Mouse (Mus musculus) small intestine, adult 2 months (tissue): Measurements from ENCODE around the gene Zmym6. TPM values are rescaled to one million over a fixed set of nuclear protein-coding genes. Genes with fewer than 3 reads are reported as not detected.

Experiments
- H3K27ac ChIP-seq: fragments of 200-500 bp; 2 replicates; pipeline ENCODE4 v1.5.1; 2012; ENCODE audit warnings: low read depth, low read length, control low read depth, inconsistent platforms; ENCODE audit not compliant: insufficient read depth
- H3K27me3 ChIP-seq: fragments of 200-500 bp; 2 replicates; pipeline ENCODE4 v1.6.1; 2012; ENCODE audit warnings: mild to moderate bottlenecking, moderate library complexity, low read length, inconsistent platforms; ENCODE audit not compliant: control insufficient read depth, insufficient read depth
- H3K36me3 ChIP-seq: fragments of 200-500 bp; 2 replicates; pipeline ENCODE4 v1.6.1; 2012; ENCODE audit warnings: mild to moderate bottlenecking, low read length, control low read depth, inconsistent platforms; ENCODE audit not compliant: control insufficient read depth, insufficient read depth
- H3K4me1 ChIP-seq: fragments of 200-500 bp; 2 replicates; pipeline ENCODE4 v1.6.1; 2012; ENCODE audit warnings: low read length, inconsistent platforms, mixed read lengths; ENCODE audit not compliant: control insufficient read depth, insufficient read depth, insufficient read length
- H3K4me3 ChIP-seq: fragments of 200-500 bp; 2 replicates; pipeline ENCODE4 v1.5.1; 2012; ENCODE audit warnings: low read depth, mild to moderate bottlenecking, control low read depth, inconsistent platforms, low read length, moderate library complexity
- CTCF ChIP-seq: fragments of 200-500 bp; IDR thresholded peaks from 2 replicates; pipeline ENCODE4 v1.5.1; 2012; ENCODE audit warnings: low read depth, mild to moderate bottlenecking, control low read depth, inconsistent platforms, low read length, moderate library complexity, mixed read lengths; ENCODE audit not compliant: insufficient replicate concordance, insufficient read length; ENCODE audit errors: extremely low read depth
- POLR2A ChIP-seq: fragments of 200-500 bp; IDR thresholded peaks from 2 replicates; pipeline ENCODE4 v1.6.1; 2012; ENCODE audit warnings: low read depth, mild to moderate bottlenecking, control low read depth, inconsistent platforms, low read length, moderate library complexity
- WGBS: fragments of 180-500 bp; shearing (Covaris S2); methylation state at CpG from one replicate; pipeline ENCODE4 v1.1.7; 2018; 5-methylcytosine and 5-hydroxymethylcytosine counted together
- polyA plus RNA-seq: library from polyadenylated mRNA; depleted of rRNA; stranded (reverse); fragments of >200 nt; gene quantifications from 2 replicates; pipeline ENCODE4 v1.2.3, GENCODE M21; 2012; rRNA removed

Zmym6 gene
- polyA plus RNA-seq, 1 experiment, result 1.1 TPM

- H3K4me1 ChIP-seq, result peaks cover 11% of the 10 kb centered on the region
- WGBS, result 3% methylated on average over 49 of the region's 51 CpGs
- no peak overlapping the region for H3K27ac ChIP-seq
- TF ChIP-seq POLR2A (no peak), CTCF (no peak)
- H3K36me3 ChIP-seq, result no peaks in the 10 kb centered on the region
- H3K4me3 ChIP-seq, result peak overlapping the region; percentile 61
- H3K27me3 ChIP-seq, result peaks cover 29% of the 10 kb centered on the region
Measured at GRCm38 (mm10) chr4:127169346-127170221, 92.4 kb downstream of the Zmym6 start.

GRCm38 (mm10) chr4:127170866-127171265, 93.7 kb downstream of the Zmym6 start:
- H3K27me3 ChIP-seq, result peaks cover 29% of the 10 kb centered on the region
- H3K36me3 ChIP-seq, result no peaks in the 10 kb centered on the region
- no peak overlapping the region for H3K27ac ChIP-seq
- peaks cover 11% of the 10 kb centered on the region for H3K4me1 ChIP-seq
- H3K4me3 ChIP-seq, result no peak overlapping the region
- 57% methylated on average over 5 of the region's 5 CpGs for WGBS
- TF ChIP-seq CTCF (no peak), POLR2A (no peak)

- no peak overlapping the region for H3K27ac ChIP-seq
- peaks cover 11% of the 10 kb centered on the region for H3K4me1 ChIP-seq
- TF ChIP-seq POLR2A, result no peak
- no peak for TF ChIP-seq CTCF
- WGBS, result 54% methylated on average over 4 of the region's 4 CpGs
- H3K36me3 ChIP-seq, result no peaks in the 10 kb centered on the region
- H3K27me3 ChIP-seq, result peaks cover 29% of the 10 kb centered on the region
- no peak overlapping the region for H3K4me3 ChIP-seq
Measured at GRCm38 (mm10) chr4:127171341-127171905, 94.2 kb downstream of the Zmym6 start.

- H3K4me3 ChIP-seq, result no peak overlapping the region
- H3K4me1 ChIP-seq, result peaks cover 11% of the 10 kb centered on the region
- no peak overlapping the region for H3K27ac ChIP-seq
- H3K27me3 ChIP-seq, result peaks cover 29% of the 10 kb centered on the region
- no peaks in the 10 kb centered on the region for H3K36me3 ChIP-seq
- no peak for TF ChIP-seq CTCF
- TF ChIP-seq POLR2A, result no peak
- WGBS, result 33% methylated on average over 7 of the region's 7 CpGs
Measured at GRCm38 (mm10) chr4:127172119-127172518, 94.9 kb downstream of the Zmym6 start.

- Histone ChIP-seq H3K4me3 (no peak overlapping the region), H3K27me3 (peaks cover 27% of the 10 kb centered on the region), H3K36me3 (no peaks in the 10 kb centered on the region), H3K27ac (no peak overlapping the region), H3K4me1 (peaks cover 11% of the 10 kb centered on the region)
- TF ChIP-seq POLR2A (no peak), CTCF (no peak)
- WGBS, result 44% methylated on average over 4 of the region's 4 CpGs
Measured at GRCm38 (mm10) chr4:127172614-127173013, 95.4 kb downstream of the Zmym6 start.

- Histone ChIP-seq H3K4me3 (no peak overlapping the region), H3K4me1 (peaks cover 8% of the 10 kb centered on the region), H3K36me3 (no peaks in the 10 kb centered on the region), H3K27me3 (peaks cover 20% of the 10 kb centered on the region), H3K27ac (no peak overlapping the region)
- TF ChIP-seq POLR2A (no peak), CTCF (no peak)
- WGBS, result 2% methylated on average over 8 of the region's 8 CpGs
Measured at GRCm38 (mm10) chr4:127173461-127173860, 96.3 kb downstream of the Zmym6 start.

Other genes starting within 250 kb of the Zmym6 start
- 0.19 and 0.74 TPM in 2 replicates for gene Zmym4, start 109.2 kb upstream of the Zmym6 start, polyA plus RNA-seq
- 31.5 and 47.9 TPM in 2 replicates for gene Sfpq, start 56.1 kb upstream of the Zmym6 start, polyA plus RNA-seq
- 0.20 and 0.39 TPM in 2 replicates for gene Zmym1, start 16.2 kb upstream of the Zmym6 start, polyA plus RNA-seq
- gene Tmem35b, start 46.3 kb downstream of the Zmym6 start, polyA plus RNA-seq, result 5.7 and 15.6 TPM in 2 replicates
- gene Dlgap3, start 91.8 kb downstream of the Zmym6 start, polyA plus RNA-seq, result 0.47 and 0.75 TPM in 2 replicates
- 13.4 and 18.1 TPM in 2 replicates for gene Smim12, start 166.4 kb downstream of the Zmym6 start, polyA plus RNA-seq
- gene Gja4, start 236.7 kb downstream of the Zmym6 start, polyA plus RNA-seq, result 5.1 and 7.0 TPM in 2 replicates